Mouse (Mus musculus) olfactory bulb, adult 2 months (tissue): ENCODE results near the gene Aebp2. TPM values are rescaled to one million over a fixed set of nuclear protein-coding genes. Genes with fewer than 3 reads are reported as not detected.

Experiments
- H3K27ac ChIP-seq: fragments of 200-500 bp; 2 replicates; pipeline ENCODE4 v1.5.1; 2012; ENCODE audit warnings: low read depth, low read length; ENCODE audit not compliant: insufficient read depth
- H3K4me1 ChIP-seq: fragments of 200-500 bp; 2 replicates; pipeline ENCODE4 v1.6.1; 2012; ENCODE audit warnings: low read length; ENCODE audit not compliant: control insufficient read depth, insufficient read depth
- H3K4me3 ChIP-seq: fragments of 200-500 bp; 2 replicates; pipeline ENCODE4 v1.5.1; 2012; ENCODE audit warnings: mild to moderate bottlenecking, low read depth, low read length, moderate library complexity; ENCODE audit not compliant: insufficient read depth
- CTCF ChIP-seq: fragments of 200-500 bp; IDR thresholded peaks from 2 replicates; pipeline ENCODE4 v1.5.1; 2012; ENCODE audit warnings: low read depth, mild to moderate bottlenecking, low read length, moderate library complexity; ENCODE audit not compliant: insufficient read depth
- POLR2A ChIP-seq: fragments of 200-500 bp; IDR thresholded peaks from 2 replicates; pipeline ENCODE4 v1.6.1; 2012; ENCODE audit warnings: mild to moderate bottlenecking, low read depth, low read length, moderate library complexity; ENCODE audit not compliant: insufficient read depth
- WGBS: fragments of 180-500 bp; shearing (Covaris S2); methylation state at CpG from one replicate; pipeline ENCODE4 v1.1.7; 2018; 5-methylcytosine and 5-hydroxymethylcytosine counted together
- polyA plus RNA-seq: library from polyadenylated mRNA; stranded (reverse); fragments of >200 nt; gene quantifications from 2 replicates; pipeline ENCODE4 v1.2.4, GENCODE M21; 2012; ENCODE audit warnings: low replicate concordance; ENCODE audit not compliant: missing spikeins, insufficient read depth, insufficient read length

The Aebp2 gene
- polyA plus RNA-seq, 1 experiment: not detected

DNA sequence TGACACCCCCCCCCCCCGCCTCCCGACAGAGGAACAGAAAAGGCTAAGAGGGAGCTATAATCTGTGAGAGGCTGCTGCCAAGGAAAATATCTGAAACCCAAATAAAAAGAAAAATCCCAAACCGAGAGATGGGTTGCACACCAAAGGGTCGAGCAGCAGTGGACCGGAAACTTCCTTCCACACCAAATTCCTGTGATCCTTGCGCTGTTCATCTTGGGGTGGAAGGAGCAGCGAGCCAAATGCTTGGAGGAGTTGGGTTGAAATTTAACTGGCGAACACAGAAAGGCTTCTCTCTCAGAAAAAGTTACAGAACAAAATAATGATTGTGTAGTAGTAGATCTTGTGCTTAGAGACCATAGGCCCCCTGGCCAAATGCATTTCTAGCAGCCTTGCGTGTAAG lies 55.5 kb downstream of the Aebp2 start:
- no peak overlapping the region for H3K4me3 ChIP-seq
- TF ChIP-seq POLR2A (no peak), CTCF (no peak)
- WGBS: 54% methylated on average over 9 of the region's 9 CpGs
- peaks cover 6% of the 10 kb centered on the region; the same call in 1 of the 2 replicates for H3K4me1 ChIP-seq
- no peak overlapping the region for H3K27ac ChIP-seq

DNA sequence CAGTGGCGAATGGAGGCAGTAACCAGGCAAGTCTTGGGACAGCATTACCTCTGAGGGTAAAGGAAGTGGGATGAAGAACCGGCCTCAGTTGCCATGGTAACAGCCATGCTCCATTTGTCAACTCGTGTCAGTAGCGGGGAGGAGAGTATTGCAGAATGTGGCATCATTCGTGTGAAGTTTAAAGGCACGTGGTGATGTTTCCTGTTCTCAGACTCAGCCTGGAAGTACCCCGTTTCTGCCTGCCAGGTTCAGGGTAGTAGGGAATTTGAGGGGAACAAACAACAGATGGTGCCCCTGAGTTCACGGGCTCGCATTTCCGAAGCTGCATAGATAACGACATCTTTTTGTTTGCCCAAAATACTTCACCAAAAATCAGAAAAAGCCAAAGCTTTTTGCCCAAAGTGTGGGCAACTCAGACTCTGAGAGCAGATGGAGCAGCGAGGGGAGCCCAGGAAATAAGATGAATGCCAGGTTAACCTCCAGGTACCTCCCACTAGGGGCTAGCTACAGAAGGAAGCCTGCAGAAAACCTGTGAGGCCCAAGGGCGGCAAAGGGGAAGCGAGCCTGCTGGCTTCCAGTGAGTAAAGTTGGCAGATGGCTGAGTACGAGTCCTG lies 56.3 kb downstream of the Aebp2 start:
- TF ChIP-seq CTCF (no peak), POLR2A (no peak)
- peaks cover 6% of the 10 kb centered on the region; the same call in 1 of the 2 replicates for H3K4me1 ChIP-seq
- no peak overlapping the region for H3K27ac ChIP-seq
- no peak overlapping the region for H3K4me3 ChIP-seq
- 27% methylated on average over 15 of the region's 15 CpGs for WGBS

DNA sequence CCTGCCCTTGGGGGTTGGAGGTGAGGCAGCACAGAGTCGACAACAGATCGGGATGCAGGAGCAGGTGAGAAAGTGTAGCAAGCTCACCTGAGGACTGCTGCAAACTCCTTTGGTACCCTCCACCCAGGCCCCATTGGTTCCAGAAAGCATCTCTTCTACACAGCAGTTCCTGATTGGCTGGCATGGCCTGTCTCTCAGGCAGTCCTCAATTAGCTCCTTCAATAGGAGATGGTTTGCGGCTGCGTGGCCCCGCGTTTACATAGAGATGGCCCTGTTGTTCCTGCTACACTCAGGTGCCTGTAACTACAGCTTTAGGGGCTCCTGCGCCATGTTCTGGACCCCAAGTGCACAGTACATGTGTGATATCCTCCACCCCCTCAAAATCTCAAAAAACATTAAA lies 58.2 kb downstream of the Aebp2 start:
- H3K4me3 ChIP-seq: no peak overlapping the region
- H3K27ac ChIP-seq: no peak overlapping the region
- TF ChIP-seq CTCF (no peak), POLR2A (no peak)
- WGBS: 76% methylated on average over 7 of the region's 7 CpGs
- H3K4me1 ChIP-seq: peaks cover 6% of the 10 kb centered on the region; the same call in 1 of the 2 replicates

DNA sequence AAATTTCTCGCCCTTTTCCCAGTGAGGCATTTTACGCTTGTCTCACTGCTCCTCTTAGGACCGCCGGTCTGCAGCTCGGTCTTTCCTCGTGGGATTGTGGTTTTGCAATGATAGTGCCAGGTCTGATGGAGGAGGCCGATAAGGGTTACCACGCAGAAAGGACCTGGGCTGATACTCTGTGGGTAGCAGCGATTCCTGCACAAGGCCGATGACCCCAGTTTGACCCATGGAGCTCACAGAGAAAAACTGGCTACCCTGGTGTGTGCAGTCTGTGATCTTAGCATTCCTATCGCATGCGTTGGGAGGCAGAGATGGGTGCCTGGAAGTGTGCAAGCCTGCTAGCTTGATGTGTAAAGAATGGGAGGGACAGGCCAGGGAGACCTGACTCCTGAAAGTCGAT lies 60.4 kb downstream of the Aebp2 start:
- Histone ChIP-seq H3K4me1 (peaks cover 6% of the 10 kb centered on the region; the same call in 1 of the 2 replicates), H3K27ac (no peak overlapping the region), H3K4me3 (no peak overlapping the region)
- TF ChIP-seq CTCF (no peak), POLR2A (no peak)
- WGBS: 76% methylated on average over 13 of the region's 13 CpGs

DNA sequence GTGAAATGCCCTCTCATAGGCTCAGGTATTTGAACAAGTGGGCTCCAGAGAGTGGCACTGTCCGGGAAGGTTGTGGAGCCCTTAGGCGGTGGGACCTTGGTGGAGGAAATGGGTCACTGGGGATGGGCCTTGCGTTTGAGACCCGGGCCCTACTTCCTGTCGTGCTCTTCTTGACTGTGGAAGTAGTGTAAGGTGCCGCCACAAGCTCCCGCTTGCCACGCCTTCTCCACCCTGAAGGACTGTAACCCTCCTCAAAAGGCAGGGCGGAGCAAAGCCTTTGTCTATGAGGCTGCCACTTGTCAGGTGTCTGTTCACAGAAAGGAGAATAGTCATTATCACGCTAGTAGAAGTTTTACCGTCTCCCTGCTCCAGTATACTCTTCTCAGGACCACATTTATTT lies 61.9 kb downstream of the Aebp2 start:
- no peak overlapping the region for H3K27ac ChIP-seq
- 97% methylated on average over 11 of the region's 11 CpGs for WGBS
- no peaks in the 10 kb centered on the region for H3K4me1 ChIP-seq
- TF ChIP-seq CTCF: no peak
- TF ChIP-seq POLR2A: no peak
- no peak overlapping the region for H3K4me3 ChIP-seq

DNA sequence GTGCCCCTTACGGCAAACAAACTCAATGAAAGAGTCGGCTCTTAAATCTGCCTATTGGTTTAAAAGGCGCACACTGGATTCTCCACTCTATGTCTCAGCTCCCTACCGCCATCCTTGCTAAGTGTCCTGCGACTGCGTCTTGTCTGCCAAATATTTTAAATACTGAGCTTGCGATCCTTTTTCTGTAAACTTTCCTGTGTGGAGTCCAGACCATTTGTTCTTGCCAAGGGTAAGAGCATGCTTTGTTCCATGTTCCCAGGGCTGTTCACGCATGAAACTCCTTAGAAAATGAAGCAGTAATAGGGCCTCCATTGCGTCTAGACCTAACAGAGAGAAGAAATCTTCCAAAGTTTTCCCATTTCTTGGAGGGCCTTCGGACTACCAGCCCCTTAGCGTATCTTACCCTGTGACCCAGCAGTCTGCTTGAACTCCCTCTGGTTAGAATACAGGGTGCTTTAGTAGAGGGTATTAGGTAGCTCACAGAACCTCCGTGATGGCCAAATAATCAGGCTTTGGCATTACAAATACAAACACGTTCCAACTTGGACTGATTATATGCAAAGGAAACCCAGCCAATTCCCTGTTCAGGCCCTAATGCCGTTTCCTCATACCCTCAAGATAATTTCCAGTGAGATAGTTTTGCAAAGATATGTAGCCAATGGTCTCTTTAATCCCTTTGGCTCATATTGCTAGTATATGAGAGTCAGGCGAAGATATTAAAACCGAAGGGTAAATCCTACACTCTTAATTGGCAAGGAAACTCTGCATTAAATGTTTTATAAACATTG lies 67.3 kb downstream of the Aebp2 start:
- 67% methylated on average over 16 of the region's 16 CpGs for WGBS

DNA sequence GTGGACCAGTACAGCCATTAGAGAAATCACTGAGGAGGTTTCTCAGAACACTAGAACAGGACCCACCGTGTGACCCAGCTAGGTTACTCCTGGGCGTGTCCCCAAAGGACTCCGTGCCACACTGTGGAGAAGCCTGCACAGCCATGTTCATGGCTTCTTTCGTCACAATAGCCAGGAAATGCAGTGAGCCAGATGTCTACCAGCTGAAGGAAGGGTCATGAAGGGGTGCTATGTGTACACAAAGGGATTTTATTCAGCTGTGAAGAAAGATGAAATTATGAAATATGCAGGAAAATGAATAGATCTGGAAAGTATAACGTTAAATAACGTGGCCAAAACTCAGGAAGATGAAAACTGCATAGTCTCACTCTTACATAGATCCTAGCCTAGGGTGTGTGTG lies 69.7 kb downstream of the Aebp2 start:
- no peaks in the 10 kb centered on the region for H3K4me1 ChIP-seq
- WGBS: 93% methylated on average over 6 of the region's 6 CpGs
- TF ChIP-seq CTCF (no peak), POLR2A (no peak)
- H3K27ac ChIP-seq: no peak overlapping the region
- H3K4me3 ChIP-seq: no peak overlapping the region

More for the DNA sequence above, 67.3 kb downstream of the Aebp2 start:
- Histone ChIP-seq H3K4me1 (no peaks in the 10 kb centered on the region), H3K27ac (no peak overlapping the region), H3K4me3 (no peak overlapping the region)
- TF ChIP-seq POLR2A (no peak), CTCF (no peak)

DNA sequence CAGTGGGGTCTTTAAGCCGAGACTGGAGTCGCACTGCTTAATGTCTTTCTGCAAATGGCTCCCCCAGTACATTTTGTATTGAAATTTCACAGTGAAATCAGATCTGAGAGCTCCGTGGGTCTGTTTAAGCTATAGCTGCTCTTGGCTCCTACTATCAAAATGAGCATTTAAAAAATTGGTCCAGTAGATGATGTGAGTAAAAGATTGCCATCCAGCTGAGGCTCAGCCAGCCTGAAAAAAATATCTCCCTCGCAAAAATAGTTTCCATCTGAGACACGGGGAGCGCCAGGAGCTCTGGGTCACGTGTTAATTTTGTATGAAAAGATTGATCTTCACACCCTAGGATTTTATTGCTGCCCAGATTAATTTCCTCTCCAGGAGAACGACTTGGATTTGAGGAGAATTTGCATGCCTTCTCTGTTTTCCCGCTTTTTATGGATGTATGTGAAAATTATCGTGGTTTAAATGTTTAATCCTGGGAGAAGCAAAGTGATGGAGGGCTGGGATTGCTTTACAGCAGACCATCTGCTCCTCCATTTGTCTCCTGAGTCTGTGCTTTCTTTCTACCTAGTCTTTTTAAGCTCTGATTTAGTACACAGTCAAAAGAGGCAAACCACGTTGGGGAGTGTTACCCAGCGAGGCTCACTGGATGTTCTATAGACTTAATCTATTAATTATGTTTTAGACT lies 73.9 kb downstream of the Aebp2 start:
- Histone ChIP-seq H3K4me3 (no peak overlapping the region), H3K27ac (no peak overlapping the region), H3K4me1 (no peaks in the 10 kb centered on the region)
- 67% methylated on average over 12 of the region's 12 CpGs for WGBS
- TF ChIP-seq CTCF: no peak
- TF ChIP-seq POLR2A: no peak

DNA sequence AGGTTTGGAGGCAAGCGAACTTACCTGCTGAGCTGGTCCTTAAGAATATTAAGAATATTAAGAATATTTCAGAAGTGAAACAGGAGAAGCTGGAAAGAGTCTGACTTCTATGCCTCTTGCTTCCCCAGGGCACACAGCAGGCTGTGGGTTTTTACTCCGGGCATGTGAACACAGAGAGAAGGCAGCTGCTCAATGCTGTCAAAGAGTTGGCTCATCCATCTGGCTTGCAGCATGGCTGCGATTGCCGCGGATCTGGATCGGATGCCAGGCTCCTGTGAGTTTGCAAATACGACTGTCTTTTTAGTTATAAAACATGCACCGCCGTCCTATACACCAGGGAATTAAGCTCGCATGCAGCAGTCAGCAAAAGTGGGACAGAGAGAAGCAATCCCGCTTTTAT lies 75.5 kb downstream of the Aebp2 start:
- no peaks in the 10 kb centered on the region for H3K4me1 ChIP-seq
- TF ChIP-seq POLR2A (no peak), CTCF (no peak)
- no peak overlapping the region for H3K4me3 ChIP-seq
- WGBS: 60% methylated on average over 11 of the region's 11 CpGs
- H3K27ac ChIP-seq: no peak overlapping the region
